Mouse (Mus musculus): ENCODE results near the gene Pcp4l1. TPM values are rescaled to one million over a fixed set of nuclear protein-coding genes. Genes with fewer than 3 reads are reported as not detected.
"Not testable (repeated sequence)": the region's sequence is repeated elsewhere in the genome, so short reads cannot be mapped to it uniquely, and the experiment has no call there.

Gene Pcp4l1
- total RNA-seq, 2 experiments from 2014 or later, result 48.8 to 49.5 TPM

- intact Hi-C loops (cut with DNase I), result loop anchor here (10.0 kb wide), 1 partner anchor 957 kb away; no protein-coding TSS in a partner anchor
- DNase-seq, result no peak
These were observed 44.1 kb downstream of the Pcp4l1 start for GRCm38 (mm10) chr1:171151966-171152365.

- intact Hi-C loops (cut with DNase I), result loop anchor here (10.0 kb wide), 1 partner anchor 956 kb away; no protein-coding TSS in a partner anchor
- DNase-seq, result peak in 1 of 2 experiments; percentile 26
These were observed 45.2 kb downstream of the Pcp4l1 start for GRCm38 (mm10) chr1:171150838-171151391.

- intact Hi-C loops (cut with DNase I), result loop anchor here (10.0 kb wide), 1 partner anchor 955 kb away; no protein-coding TSS in a partner anchor
- DNase-seq, result peak; percentile 95 to 97
These were observed 45.9 kb downstream of the Pcp4l1 start, which contains the start of the genes Sdhc and Mpz for GRCm38 (mm10) chr1:171149974-171150760. Gene Sdhc (minus strand): TSS chr1:171150603. Gene Mpz (plus strand): TSS chr1:171150711.

GRCm38 (mm10) chr1:171142981-171143380 lies 53.1 kb downstream of the Pcp4l1 start:
- intact Hi-C loops (cut with DNase I), result not testable (repeated sequence)
- peak in 1 of 2 experiments; percentile 29 for DNase-seq

- intact Hi-C loops (cut with DNase I); DNase-seq: not testable (repeated sequence)
These were observed 58.4 kb downstream of the Pcp4l1 start for GRCm38 (mm10) chr1:171137486-171138155.

- intact Hi-C loops (cut with DNase I), result no loop called here
- DNase-seq, result no peak
These were observed 60.5 kb downstream of the Pcp4l1 start for GRCm38 (mm10) chr1:171135600-171135999.

GRCm38 (mm10) chr1:171130971-171131370 lies 65.1 kb downstream of the Pcp4l1 start:
- no peak for DNase-seq

GRCm38 (mm10) chr1:171129251-171129650 lies 66.8 kb downstream of the Pcp4l1 start:
- intact Hi-C loops (cut with DNase I), result no loop called here
- DNase-seq, result peak; percentile 31 to 37

More at GRCm38 (mm10) chr1:171130971-171131370, 65.1 kb downstream of the Pcp4l1 start:
- intact Hi-C loops (cut with DNase I), result no loop called here

GRCm38 (mm10) chr1:171124398-171124797 lies 71.7 kb downstream of the Pcp4l1 start:
- intact Hi-C loops (cut with DNase I), result loop anchor here (5.0 kb wide), 1 partner anchor 33 kb away; no protein-coding TSS in a partner anchor
- no peak for DNase-seq

Other genes with a start within 250 kb of the Pcp4l1 start
- 1 to 10 TPM; 2.2 to 2.4 TPM for gene Fcgr2b, start 219.7 kb downstream of the Pcp4l1 start, total RNA-seq (2021)
- not detected for gene Fcgr4, start 177.3 kb downstream of the Pcp4l1 start, total RNA-seq (2021)
- gene Fcgr3, start 131.3 kb downstream of the Pcp4l1 start, total RNA-seq (2021), result 1 to 10 TPM; 2.6 to 4.6 TPM
- under 1 TPM; 0.54 to 0.91 TPM for gene Cfap126, start 82.3 kb downstream of the Pcp4l1 start, total RNA-seq (2021)
- gene Sdhc, start 45.7 kb downstream of the Pcp4l1 start, total RNA-seq (2021), result 100 to 1,000 TPM; 691 to 738 TPM
- 100 to 1,000 TPM in 1 of 2 experiments, 10 to 100 TPM in 1; 33.1 to 105 TPM for gene Mpz, start 45.6 kb downstream of the Pcp4l1 start, total RNA-seq (2021)
- not detected for gene Nr1i3, start 17.7 kb upstream of the Pcp4l1 start, total RNA-seq (2021)
- 10 to 100 TPM; 52.0 to 54.8 TPM for gene Tomm40l, start 26.2 kb upstream of the Pcp4l1 start, total RNA-seq (2021)
- gene Apoa2, start 28.8 kb upstream of the Pcp4l1 start, total RNA-seq (2021), result 1 to 10 TPM in 1 of 2 experiments, not detected in 1; 1.7 TPM
- gene Fcer1g, start 38.1 kb upstream of the Pcp4l1 start, total RNA-seq (2021), result 1 to 10 TPM; 2.5 to 4.9 TPM
- under 1 TPM; 0.28 to 0.54 TPM for gene Adamts4, start 54.2 kb upstream of the Pcp4l1 start, total RNA-seq (2021)
- gene Ndufs2, start 55.1 kb upstream of the Pcp4l1 start, total RNA-seq (2021), result 100 to 1,000 TPM; 874 to 989 TPM
- 10 to 100 TPM in 1 of 2 experiments, 1 to 10 TPM in 1; 9.6 to 10.5 TPM for gene B4galt3, start 74.1 kb upstream of the Pcp4l1 start, total RNA-seq (2021)
- 1 to 10 TPM; 8.7 TPM for gene Ppox, start 84.9 kb upstream of the Pcp4l1 start, total RNA-seq (2021)
- gene Usp21, start 91.7 kb upstream of the Pcp4l1 start, total RNA-seq (2021), result 10 to 100 TPM; 13.5 to 13.8 TPM
- gene Ufc1, start 98.8 kb upstream of the Pcp4l1 start, total RNA-seq (2021), result 10 to 100 TPM; 80.9 to 82.2 TPM
- gene Dedd, start 132.9 kb upstream of the Pcp4l1 start, total RNA-seq (2021), result 10 to 100 TPM; 26.6 to 31.1 TPM
- 10 to 100 TPM; 23.2 to 23.9 TPM for gene Nit1, start 149.4 kb upstream of the Pcp4l1 start, total RNA-seq (2021)
- gene Pfdn2, start 149.4 kb upstream of the Pcp4l1 start, total RNA-seq (2021), result 10 to 100 TPM; 85.7 to 91.7 TPM
- gene Klhdc9, start 164.5 kb upstream of the Pcp4l1 start, total RNA-seq (2021), result not detected
- under 1 TPM in 1 of 2 experiments, not detected in 1; 0.07 TPM for gene Nectin4, start 173.8 kb upstream of the Pcp4l1 start, total RNA-seq (2021)
- under 1 TPM; 0.94 to 0.99 TPM for gene Arhgap30, start 192.7 kb upstream of the Pcp4l1 start, total RNA-seq (2021)
- gene Usf1, start 215.0 kb upstream of the Pcp4l1 start, total RNA-seq (2021), result 10 to 100 TPM; 25.7 to 27.7 TPM
- under 1 TPM in 1 of 2 experiments, not detected in 1; 0.69 TPM for gene Tstd1, start 222.6 kb upstream of the Pcp4l1 start, total RNA-seq (2021)
- gene F11r, start 241.3 kb upstream of the Pcp4l1 start, total RNA-seq (2021), result 1 to 10 TPM; 4.9 to 5.4 TPM